Mouse (Mus musculus) induced T-regulatory cell, adult 2 months (primary cell): ENCODE results near the gene Tuba3b.

Experiments
- DNase-seq: peaks from one replicate; pipeline ENCODE4 v3.0.0-alpha.2; 2012; ENCODE audit warnings: low read depth

Gene Tuba3b

GRCm38 (mm10) chr6:145667654-145668053 is 52.1 kb downstream of the Tuba3b start:
- DNase-seq: no peak

DNA sequence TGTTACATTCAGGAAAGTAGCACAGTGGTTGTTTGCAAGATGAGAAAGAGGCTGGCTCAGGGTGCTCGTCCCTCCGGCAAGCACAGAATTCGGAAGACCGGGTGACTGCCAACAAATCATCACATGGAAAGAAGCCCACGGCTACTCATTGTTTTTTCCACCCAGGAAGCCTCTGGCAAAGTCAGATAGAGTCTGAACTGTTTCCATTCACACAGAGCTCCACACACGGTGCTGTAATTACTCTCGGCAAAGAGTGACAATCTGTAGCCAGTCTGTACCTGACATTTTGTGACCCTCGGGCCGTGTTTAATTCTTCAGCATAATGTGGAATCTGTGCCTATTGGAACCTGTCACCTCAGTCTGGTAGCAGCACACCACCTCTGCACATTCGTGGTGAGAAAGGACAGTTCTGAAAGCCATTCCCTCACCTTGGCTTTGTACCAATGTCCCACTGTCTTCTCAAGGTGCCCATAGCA is 54.1 kb downstream of the Tuba3b start:
- no peak for DNase-seq
